Mouse (Mus musculus): ENCODE measurements at regions not wholly inside any gene's neighbourhood (a gene's known extent, or its start where the extent isn't known, plus 50 kb on each side); places are given as distances from the start of the nearest gene placed in this dataset.
A peak's percentile ranks its signal among the peaks of the same experiment; 100 is the strongest.

DNA sequence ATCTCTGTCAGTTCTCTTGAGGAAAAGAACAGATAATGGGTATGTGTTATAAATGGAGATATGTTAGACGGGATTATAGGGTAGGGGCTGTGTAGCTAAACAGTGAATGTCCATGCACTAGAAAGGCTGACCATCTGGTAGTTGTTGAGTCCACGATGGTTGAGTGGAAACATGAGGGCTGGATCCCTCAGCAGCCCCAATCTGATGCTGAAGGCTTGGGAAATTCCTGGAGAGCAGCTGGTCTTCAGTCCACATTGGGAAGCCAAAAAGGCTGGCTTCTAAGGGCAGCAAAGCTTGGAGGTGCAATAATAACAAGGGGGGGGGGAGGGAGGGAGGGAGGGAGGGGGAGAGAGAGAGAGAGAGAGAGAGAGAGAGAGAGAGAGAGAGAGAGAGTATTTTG, 97.3 kb upstream of the Tgfbr2 start:
- TF ChIP-seq CTCF (IDR thresholded peaks at IDR 0.05; ENCODE audit: borderline replicate concordance, extremely low read depth, insufficient read depth, insufficient read length) (no peak), POLR2A (IDR thresholded peaks at IDR 0.05; ENCODE audit: borderline replicate concordance, extremely low read depth, insufficient read depth, insufficient read length, poor library complexity, severe bottlenecking) (no peak)
- no peak for DNase-seq (ENCODE audit: low read depth)

DNA sequence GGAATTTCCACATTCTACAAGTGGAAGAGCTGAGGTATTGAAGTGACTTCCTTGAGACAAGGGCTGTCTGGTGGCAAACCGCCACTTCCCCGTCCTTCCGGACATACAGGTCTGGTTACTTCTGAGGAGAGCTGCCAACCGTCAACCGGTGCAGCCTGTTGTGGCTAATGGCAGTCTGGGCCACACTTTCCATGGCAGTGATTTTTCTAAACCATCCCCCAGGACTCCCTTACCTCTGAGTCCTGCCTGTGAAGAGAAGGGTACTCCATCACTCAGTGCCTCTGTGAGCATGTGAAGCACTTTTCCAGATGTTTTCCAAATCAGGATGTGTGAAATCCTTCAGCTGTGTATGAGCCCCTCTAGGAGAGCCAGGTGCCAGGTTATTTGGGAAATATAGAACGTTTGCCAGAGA, 95.3 kb upstream of the Tgfbr2 start:
- TF ChIP-seq CTCF (IDR thresholded peaks at IDR 0.05; ENCODE audit: borderline replicate concordance, extremely low read depth, insufficient read depth, insufficient read length): no peak
- no peak for DNase-seq (ENCODE audit: low read depth)

DNA sequence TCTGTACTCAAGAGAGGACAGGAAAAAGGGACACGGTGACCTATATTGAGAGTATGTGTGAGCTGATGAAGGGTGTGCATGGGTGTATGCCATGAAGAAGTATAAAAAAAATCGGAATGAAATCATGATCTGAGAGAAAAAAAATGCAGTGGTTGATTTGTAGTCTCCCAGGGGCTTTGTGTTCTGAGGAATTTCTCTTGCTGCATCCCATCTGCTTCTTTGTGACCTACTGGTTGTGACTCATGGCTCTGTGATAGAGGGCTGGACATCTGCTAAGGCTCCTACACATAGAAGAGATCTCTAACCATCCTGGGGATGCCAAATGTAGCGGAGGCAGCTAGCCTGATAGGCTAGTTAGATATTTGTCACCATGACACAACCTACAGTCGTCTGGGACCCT, 92.3 kb upstream of the Tgfbr2 start:
- no peak for DNase-seq (ENCODE audit: low read depth)
- TF ChIP-seq POLR2A (IDR thresholded peaks at IDR 0.05; ENCODE audit: borderline replicate concordance, extremely low read depth, insufficient read depth, insufficient read length, poor library complexity, severe bottlenecking) (no peak), CTCF (IDR thresholded peaks at IDR 0.05; ENCODE audit: borderline replicate concordance, extremely low read depth, insufficient read depth, insufficient read length) (no peak)

DNA sequence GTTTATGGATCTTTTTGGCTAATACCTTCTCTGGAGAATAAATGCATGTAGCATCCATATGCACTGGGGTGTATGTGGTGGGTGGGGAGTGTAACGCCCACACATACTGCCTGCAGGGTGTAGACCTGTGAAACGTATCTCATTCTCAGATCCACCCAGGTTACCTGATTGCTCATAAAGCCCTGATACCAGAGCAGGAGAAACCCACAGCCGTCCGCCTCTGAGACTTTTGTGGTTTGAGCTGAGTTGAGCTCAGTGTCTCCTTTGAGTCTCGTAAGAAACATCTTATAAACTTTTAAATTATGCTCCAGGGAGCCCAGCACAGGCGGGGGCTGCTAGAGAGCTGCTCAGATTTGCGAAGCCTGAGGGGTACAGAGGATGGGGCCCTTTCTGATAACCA, 88.7 kb upstream of the Tgfbr2 start:
- DNase-seq (ENCODE audit: low read depth): no peak
- no peak for TF ChIP-seq POLR2A (IDR thresholded peaks at IDR 0.05; ENCODE audit: borderline replicate concordance, extremely low read depth, insufficient read depth, insufficient read length, poor library complexity, severe bottlenecking)
- no peak for TF ChIP-seq CTCF (IDR thresholded peaks at IDR 0.05; ENCODE audit: borderline replicate concordance, extremely low read depth, insufficient read depth, insufficient read length)

DNA sequence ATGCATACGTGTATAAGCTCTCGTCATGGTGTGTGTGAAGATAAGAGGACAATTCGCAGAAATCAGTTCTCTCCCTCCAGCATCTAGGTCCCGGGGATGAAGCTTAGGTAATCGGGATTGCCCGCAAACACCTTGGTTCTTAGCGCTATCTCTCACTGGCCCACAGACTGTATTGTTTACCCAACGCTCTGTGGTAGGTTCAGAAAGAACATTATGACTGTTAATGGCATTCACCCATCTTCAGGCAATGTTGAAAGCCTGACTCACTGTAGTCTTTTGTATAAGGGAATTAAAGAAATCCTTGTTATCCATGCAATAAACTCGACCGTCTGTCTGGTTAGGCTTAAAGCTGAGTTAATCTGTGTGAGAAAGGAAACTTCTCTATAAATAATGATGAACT, 84.4 kb upstream of the Tgfbr2 start:
- peak; percentile 18 for DNase-seq (ENCODE audit: low read depth)
- TF ChIP-seq CTCF (IDR thresholded peaks at IDR 0.05; ENCODE audit: borderline replicate concordance, extremely low read depth, insufficient read depth, insufficient read length) (no peak), POLR2A (IDR thresholded peaks at IDR 0.05; ENCODE audit: borderline replicate concordance, extremely low read depth, insufficient read depth, insufficient read length, poor library complexity, severe bottlenecking) (no peak)

DNA sequence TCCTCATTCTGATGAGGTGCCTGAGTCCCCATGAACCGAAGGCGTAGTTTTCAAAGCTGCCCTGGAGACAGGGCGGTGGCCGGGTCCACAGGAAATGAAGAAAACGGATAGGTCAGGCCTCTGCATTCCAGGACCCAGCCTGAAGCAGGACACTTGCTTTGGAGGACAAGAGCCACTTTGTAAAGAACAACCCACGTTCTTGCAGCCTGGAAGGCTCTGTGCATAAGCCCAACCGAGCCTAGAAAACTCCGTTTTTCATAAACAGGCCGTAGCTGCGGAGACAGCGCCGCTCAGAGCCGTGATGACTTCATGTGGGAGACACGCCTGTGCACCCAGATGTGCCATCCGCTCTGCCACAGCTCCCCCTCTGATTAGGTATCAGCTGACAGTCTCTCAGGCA, 78.4 kb upstream of the Tgfbr2 start:
- no peak for DNase-seq (ENCODE audit: low read depth)
- TF ChIP-seq POLR2A (IDR thresholded peaks at IDR 0.05; ENCODE audit: borderline replicate concordance, extremely low read depth, insufficient read depth, insufficient read length, poor library complexity, severe bottlenecking) (no peak), CTCF (IDR thresholded peaks at IDR 0.05; ENCODE audit: borderline replicate concordance, extremely low read depth, insufficient read depth, insufficient read length) (no peak)

DNA sequence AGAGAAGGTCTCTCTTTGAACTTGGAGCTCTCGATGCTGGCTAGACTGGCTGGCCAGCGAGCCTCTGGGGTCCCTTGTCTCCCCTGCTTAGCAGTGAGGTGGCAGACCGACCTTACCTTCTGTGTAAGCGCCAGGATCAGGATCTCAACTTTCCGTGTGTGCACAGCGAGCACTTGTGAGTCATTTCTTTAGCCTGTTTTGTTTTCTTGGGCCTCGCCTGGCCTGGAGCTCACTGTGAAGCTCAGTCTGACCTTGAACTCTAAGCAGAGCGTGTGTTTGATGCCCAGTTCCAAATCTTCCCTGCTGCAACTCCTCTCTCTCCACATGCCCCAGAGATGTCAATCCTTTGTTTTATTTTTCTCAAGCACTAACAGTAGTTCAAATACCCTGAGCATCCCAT, 77.6 kb upstream of the Tgfbr2 start:
- no peak for TF ChIP-seq POLR2A (IDR thresholded peaks at IDR 0.05; ENCODE audit: borderline replicate concordance, extremely low read depth, insufficient read depth, insufficient read length, poor library complexity, severe bottlenecking)
- no peak for TF ChIP-seq CTCF (IDR thresholded peaks at IDR 0.05; ENCODE audit: borderline replicate concordance, extremely low read depth, insufficient read depth, insufficient read length)
- DNase-seq (ENCODE audit: low read depth): no peak

DNA sequence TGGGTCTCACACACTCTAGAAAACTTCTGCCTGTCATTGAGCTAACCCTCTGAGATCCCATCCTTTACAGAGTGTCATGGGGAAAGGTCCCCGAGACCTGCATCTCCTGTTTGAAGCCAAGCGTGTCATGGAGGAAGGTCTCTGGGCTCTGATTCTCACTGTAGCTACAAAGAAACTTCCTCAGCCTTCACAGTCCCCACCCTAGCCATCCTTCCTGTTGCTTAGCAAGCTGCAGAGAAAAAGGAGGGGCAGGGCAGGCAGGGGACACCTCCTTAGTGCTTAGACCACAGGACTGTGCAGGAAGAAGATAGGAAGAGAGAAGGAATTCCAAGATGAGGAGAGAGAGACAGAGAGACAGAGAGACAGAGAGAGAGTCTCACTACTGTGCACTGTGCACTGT, 74.6 kb upstream of the Tgfbr2 start:
- TF ChIP-seq POLR2A (IDR thresholded peaks at IDR 0.05; ENCODE audit: borderline replicate concordance, extremely low read depth, insufficient read depth, insufficient read length, poor library complexity, severe bottlenecking) (no peak), CTCF (IDR thresholded peaks at IDR 0.05; ENCODE audit: borderline replicate concordance, extremely low read depth, insufficient read depth, insufficient read length) (no peak)
- no peak for DNase-seq (ENCODE audit: low read depth)

DNA sequence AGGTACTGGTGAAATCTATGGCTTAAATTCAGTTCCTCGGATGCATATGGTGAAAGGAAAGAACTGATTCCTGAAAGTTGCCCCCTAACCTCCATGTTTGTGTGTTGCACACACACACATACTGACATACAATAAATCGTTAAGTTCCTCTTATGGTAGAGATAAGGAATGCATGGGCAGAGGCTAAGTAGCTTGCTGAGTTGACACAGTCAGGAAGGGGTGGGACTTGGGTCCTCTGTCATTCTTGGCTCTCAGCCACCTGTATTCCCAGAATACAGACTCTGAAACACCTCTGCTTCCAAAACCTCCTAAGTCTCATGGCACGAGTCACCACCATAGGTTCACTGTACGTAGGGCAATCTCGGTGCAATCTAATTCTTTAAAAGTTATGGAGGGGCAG, 70.0 kb upstream of the Tgfbr2 start:
- DNase-seq (ENCODE audit: low read depth): no peak
- TF ChIP-seq CTCF (IDR thresholded peaks at IDR 0.05; ENCODE audit: borderline replicate concordance, extremely low read depth, insufficient read depth, insufficient read length): no peak
- no peak for TF ChIP-seq POLR2A (IDR thresholded peaks at IDR 0.05; ENCODE audit: borderline replicate concordance, extremely low read depth, insufficient read depth, insufficient read length, poor library complexity, severe bottlenecking)

DNA sequence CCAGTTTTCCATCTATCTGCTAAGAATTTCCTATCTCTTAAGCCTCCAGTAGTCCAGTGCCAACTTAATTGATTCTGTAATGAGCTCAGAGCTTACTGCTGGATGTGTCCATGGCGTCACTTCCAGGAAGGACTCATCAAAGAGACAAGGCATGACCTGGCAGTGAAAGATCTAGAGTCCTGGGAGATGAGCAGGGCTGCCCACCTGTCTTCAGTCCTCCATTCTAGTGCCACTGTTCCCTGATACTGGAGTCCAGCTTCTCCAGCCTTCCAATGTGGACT, 69.4 kb upstream of the Tgfbr2 start:
- DNase-seq (ENCODE audit: low read depth): no peak
- no peak for TF ChIP-seq POLR2A (IDR thresholded peaks at IDR 0.05; ENCODE audit: borderline replicate concordance, extremely low read depth, insufficient read depth, insufficient read length, poor library complexity, severe bottlenecking)
- TF ChIP-seq CTCF (IDR thresholded peaks at IDR 0.05; ENCODE audit: borderline replicate concordance, extremely low read depth, insufficient read depth, insufficient read length): no peak

DNA sequence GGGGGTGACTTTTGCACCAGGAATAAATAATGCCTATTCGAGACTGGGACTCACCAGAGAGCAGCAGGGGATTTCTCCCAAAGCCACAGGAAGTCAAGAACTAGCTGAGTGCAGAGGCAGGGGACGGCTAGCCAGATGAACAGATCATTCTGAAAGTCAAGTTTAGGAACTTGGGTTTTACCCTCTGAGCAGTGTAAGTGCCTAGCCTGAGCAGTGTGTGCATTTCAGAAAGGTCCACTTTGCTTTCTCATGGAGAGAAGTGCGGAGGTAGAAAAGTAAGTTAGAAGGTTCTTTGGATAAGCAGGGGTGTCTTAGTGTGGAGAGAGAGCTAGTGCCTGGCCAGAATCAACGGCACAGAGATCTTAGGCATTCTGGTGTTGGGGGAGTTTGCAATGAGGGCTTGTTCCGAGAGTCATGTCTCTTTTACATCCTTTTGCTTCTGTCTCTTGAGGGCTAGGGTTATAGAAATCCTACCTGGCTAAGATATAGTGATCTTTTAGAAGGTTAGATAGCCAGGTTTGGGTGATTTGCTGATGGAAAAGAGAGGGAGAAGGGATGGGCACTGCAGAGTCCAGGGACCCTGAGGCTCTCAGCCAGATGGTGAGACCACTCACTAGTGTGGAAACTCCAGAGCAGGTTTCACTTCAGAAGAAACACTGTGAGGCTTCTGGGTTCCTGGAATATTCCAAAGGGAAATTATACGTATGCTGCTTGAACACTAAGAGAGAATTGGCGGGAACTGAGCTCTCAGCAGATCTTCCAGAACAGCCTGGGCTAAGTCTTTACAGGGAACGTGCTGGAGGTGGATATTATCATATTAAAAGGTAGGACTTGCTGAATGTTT, 68.8 kb upstream of the Tgfbr2 start:
- no peak for DNase-seq (ENCODE audit: low read depth)
- TF ChIP-seq POLR2A (IDR thresholded peaks at IDR 0.05; ENCODE audit: borderline replicate concordance, extremely low read depth, insufficient read depth, insufficient read length, poor library complexity, severe bottlenecking): no peak
- TF ChIP-seq CTCF (IDR thresholded peaks at IDR 0.05; ENCODE audit: borderline replicate concordance, extremely low read depth, insufficient read depth, insufficient read length): no peak

DNA sequence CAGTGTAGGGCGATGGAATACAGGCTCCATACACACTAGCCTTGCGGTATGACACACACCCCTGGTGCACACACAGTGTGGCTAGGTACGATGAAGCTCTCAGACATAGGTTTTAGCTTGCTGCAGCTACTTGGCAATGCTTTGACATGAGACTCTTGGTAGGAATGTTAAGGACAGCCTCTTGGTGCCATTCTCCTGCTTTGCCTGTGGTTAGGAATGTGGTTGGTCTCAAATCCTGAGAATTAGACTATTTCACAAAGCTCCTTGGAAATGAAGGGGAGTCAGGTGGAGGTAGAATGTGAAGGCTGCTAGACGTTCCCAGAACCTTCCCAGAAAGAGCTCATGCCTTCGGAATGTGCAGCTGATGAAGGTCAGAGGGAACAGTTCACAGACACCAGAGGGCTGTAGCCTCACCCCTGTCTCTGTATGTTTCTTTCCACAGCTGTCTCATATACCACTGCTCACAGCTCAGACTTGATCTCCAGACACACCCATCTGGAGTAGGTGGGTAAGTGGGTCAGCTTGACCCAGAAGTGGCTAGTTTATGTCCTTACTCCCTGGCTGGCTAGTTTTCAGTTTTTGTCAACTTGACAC, 66.9 kb upstream of the Tgfbr2 start:
- TF ChIP-seq CTCF (IDR thresholded peaks at IDR 0.05; ENCODE audit: borderline replicate concordance, extremely low read depth, insufficient read depth, insufficient read length) (no peak), POLR2A (IDR thresholded peaks at IDR 0.05; ENCODE audit: borderline replicate concordance, extremely low read depth, insufficient read depth, insufficient read length, poor library complexity, severe bottlenecking) (no peak)
- no peak for DNase-seq (ENCODE audit: low read depth)

All from brain, embryonic 14.5 days (tissue).